Mouse (Mus musculus): ENCODE measurements at regions not wholly inside any gene's neighbourhood (a gene's known extent, or its start where the extent isn't known, plus 50 kb on each side); places are given as distances from the start of the nearest gene placed in this dataset.

- H3K4me3 ChIP-seq (ENCODE audit: low read depth, low read length): no peak overlapping the region
- no peaks in the 10 kb centered on the region for H3K4me1 ChIP-seq (ENCODE audit: control insufficient read depth, insufficient read depth, low read length)
- no peaks in the 10 kb centered on the region for H3K9me3 ChIP-seq (replicated peaks; ENCODE audit: control insufficient read depth, insufficient read depth, low read length, poor library complexity, severe bottlenecking)
- H3K36me3 ChIP-seq (ENCODE audit: control insufficient read depth, insufficient read depth, low read length, poor library complexity, severe bottlenecking): no peaks in the 10 kb centered on the region
- H3K27ac ChIP-seq (ENCODE audit: insufficient read depth, low read length): no peak overlapping the region
- no peaks in the 10 kb centered on the region for H3K27me3 ChIP-seq (ENCODE audit: control insufficient read depth, insufficient read depth, low read length, poor library complexity, severe bottlenecking)
- H3K9ac ChIP-seq (ENCODE audit: low read depth, poor library complexity, severe bottlenecking): no peak overlapping the region
- no peak for TF ChIP-seq CTCF (IDR thresholded peaks at IDR 0.05; ENCODE audit: low read depth, low read length)
- no peak for TF ChIP-seq EP300 (IDR thresholded peaks at IDR 0.05; ENCODE audit: insufficient read depth, low read depth, low read length)
- no peak for TF ChIP-seq POLR2A (IDR thresholded peaks at IDR 0.05; ENCODE audit: insufficient read depth, low read length)
Measured at GRCm38 (mm10) chr15:25172755-25173154, 240.8 kb downstream of the Basp1 start.

- TF ChIP-seq EP300 (IDR thresholded peaks at IDR 0.05; ENCODE audit: insufficient read depth, low read depth, low read length) (no peak), CTCF (IDR thresholded peaks at IDR 0.05; ENCODE audit: low read depth, low read length) (no peak), POLR2A (IDR thresholded peaks at IDR 0.05; ENCODE audit: insufficient read depth, low read length) (no peak)
- H3K4me3 ChIP-seq (ENCODE audit: low read depth, low read length): no peak overlapping the region
- no peaks in the 10 kb centered on the region for H3K36me3 ChIP-seq (ENCODE audit: control insufficient read depth, insufficient read depth, low read length, poor library complexity, severe bottlenecking)
- no peaks in the 10 kb centered on the region; the same call in 1 of the 2 replicates for H3K27me3 ChIP-seq (ENCODE audit: control insufficient read depth, insufficient read depth, low read length, poor library complexity, severe bottlenecking)
- H3K27ac ChIP-seq (ENCODE audit: insufficient read depth, low read length): no peak overlapping the region
- H3K4me1 ChIP-seq (ENCODE audit: control insufficient read depth, insufficient read depth, low read length): no peaks in the 10 kb centered on the region
- H3K9me3 ChIP-seq (replicated peaks; ENCODE audit: control insufficient read depth, insufficient read depth, low read length, poor library complexity, severe bottlenecking): no peaks in the 10 kb centered on the region
- no peak overlapping the region for H3K9ac ChIP-seq (ENCODE audit: low read depth, poor library complexity, severe bottlenecking)
Measured at GRCm38 (mm10) chr15:25146371-25146770, 267.2 kb downstream of the Basp1 start.

- Histone ChIP-seq H3K9ac (ENCODE audit: low read depth, poor library complexity, severe bottlenecking) (no peak overlapping the region), H3K4me3 (ENCODE audit: low read depth, low read length) (no peak overlapping the region), H3K9me3 (replicated peaks; ENCODE audit: control insufficient read depth, insufficient read depth, low read length, poor library complexity, severe bottlenecking) (no peaks in the 10 kb centered on the region), H3K27me3 (ENCODE audit: control insufficient read depth, insufficient read depth, low read length, poor library complexity, severe bottlenecking) (no peaks in the 10 kb centered on the region; the same call in 1 of the 2 replicates), H3K36me3 (ENCODE audit: control insufficient read depth, insufficient read depth, low read length, poor library complexity, severe bottlenecking) (no peaks in the 10 kb centered on the region), H3K27ac (ENCODE audit: insufficient read depth, low read length) (no peak overlapping the region), H3K4me1 (ENCODE audit: control insufficient read depth, insufficient read depth, low read length) (no peaks in the 10 kb centered on the region)
- TF ChIP-seq CTCF (IDR thresholded peaks at IDR 0.05; ENCODE audit: low read depth, low read length): no peak
- TF ChIP-seq POLR2A (IDR thresholded peaks at IDR 0.05; ENCODE audit: insufficient read depth, low read length): no peak
- no peak for TF ChIP-seq EP300 (IDR thresholded peaks at IDR 0.05; ENCODE audit: insufficient read depth, low read depth, low read length)
Measured at GRCm38 (mm10) chr15:25144228-25144627, 269.3 kb downstream of the Basp1 start.

- no peaks in the 10 kb centered on the region for H3K36me3 ChIP-seq (ENCODE audit: control insufficient read depth, insufficient read depth, low read length, poor library complexity, severe bottlenecking)
- H3K27ac ChIP-seq (ENCODE audit: insufficient read depth, low read length): no peak overlapping the region
- H3K9me3 ChIP-seq (replicated peaks; ENCODE audit: control insufficient read depth, insufficient read depth, low read length, poor library complexity, severe bottlenecking): no peaks in the 10 kb centered on the region; the same call in 1 of the 2 replicates
- H3K9ac ChIP-seq (ENCODE audit: low read depth, poor library complexity, severe bottlenecking): no peak overlapping the region
- no peak overlapping the region for H3K4me3 ChIP-seq (ENCODE audit: low read depth, low read length)
- TF ChIP-seq POLR2A (IDR thresholded peaks at IDR 0.05; ENCODE audit: insufficient read depth, low read length): no peak
- no peak for TF ChIP-seq CTCF (IDR thresholded peaks at IDR 0.05; ENCODE audit: low read depth, low read length)
- TF ChIP-seq EP300 (IDR thresholded peaks at IDR 0.05; ENCODE audit: insufficient read depth, low read depth, low read length): no peak
- no peaks in the 10 kb centered on the region for H3K4me1 ChIP-seq (ENCODE audit: control insufficient read depth, insufficient read depth, low read length)
- H3K27me3 ChIP-seq (ENCODE audit: control insufficient read depth, insufficient read depth, low read length, poor library complexity, severe bottlenecking): no peaks in the 10 kb centered on the region; the same call in 1 of the 2 replicates
Measured at GRCm38 (mm10) chr15:25140389-25141181, 273.0 kb downstream of the Basp1 start.

- Histone ChIP-seq H3K4me3 (ENCODE audit: low read depth, low read length) (no peak overlapping the region), H3K9me3 (replicated peaks; ENCODE audit: control insufficient read depth, insufficient read depth, low read length, poor library complexity, severe bottlenecking) (no peaks in the 10 kb centered on the region; the same call in 1 of the 2 replicates), H3K27ac (ENCODE audit: insufficient read depth, low read length) (no peak overlapping the region), H3K4me1 (ENCODE audit: control insufficient read depth, insufficient read depth, low read length) (no peaks in the 10 kb centered on the region), H3K27me3 (ENCODE audit: control insufficient read depth, insufficient read depth, low read length, poor library complexity, severe bottlenecking) (no peaks in the 10 kb centered on the region), H3K9ac (ENCODE audit: low read depth, poor library complexity, severe bottlenecking) (no peak overlapping the region), H3K36me3 (ENCODE audit: control insufficient read depth, insufficient read depth, low read length, poor library complexity, severe bottlenecking) (no peaks in the 10 kb centered on the region)
- TF ChIP-seq CTCF (IDR thresholded peaks at IDR 0.05; ENCODE audit: low read depth, low read length) (no peak), POLR2A (IDR thresholded peaks at IDR 0.05; ENCODE audit: insufficient read depth, low read length) (no peak), EP300 (IDR thresholded peaks at IDR 0.05; ENCODE audit: insufficient read depth, low read depth, low read length) (no peak)
Measured at GRCm38 (mm10) chr15:25137091-25137490, 276.5 kb downstream of the Basp1 start.

Data from ES-Bruce4 (cell line).